Mouse (Mus musculus) leukemia stem cell, adult 10-12 weeks (primary cell): ENCODE measurements around the gene Pdpr. TPM values are rescaled to one million over a fixed set of nuclear protein-coding genes. Genes with fewer than 3 reads are reported as not detected.

Experiments
- polyA plus RNA-seq: library from polyadenylated mRNA; stranded (reverse); fragments of >175 nt; gene quantifications from 2 replicates; pipeline ENCODE4 v1.2.3, GENCODE M21; 2012; ENCODE audit warnings: low replicate concordance

Pdpr gene
- 4.6 and 9.3 TPM in 2 replicates for polyA plus RNA-seq

GRCm38 (mm10) chr8:111093865-111094718, at the start of gene Pdpr:
TSS of gene Pdpr (plus strand) at chr8:111094630.

GRCm38 (mm10) chr8:111056158-111056663, 38.2 kb upstream of the Pdpr start, which contains the start of gene Exosc6:
TSS of gene Exosc6 (plus strand) at chr8:111056339.

GRCm38 (mm10) chr8:111092326-111092725, 2.1 kb upstream of the Pdpr start, which contains the start of gene Clec18a:
TSS of gene Clec18a (minus strand) at chr8:111092426.

Other genes with a start within 250 kb of the Pdpr start
- 6.0 and 6.7 TPM in 2 replicates for gene Cog4, start 248.0 kb upstream of the Pdpr start, polyA plus RNA-seq
- 4.0 and 18.3 TPM in 2 replicates for gene Sf3b3, start 247.8 kb upstream of the Pdpr start, polyA plus RNA-seq
- 8.1 TPM in 2 replicates for gene Fuk, start 192.1 kb upstream of the Pdpr start, polyA plus RNA-seq
- gene St3gal2, start 174.7 kb upstream of the Pdpr start, polyA plus RNA-seq, result 38.0 and 53.6 TPM in 2 replicates
- 13.3 and 27.0 TPM in 2 replicates for gene Ddx19a, start 96.8 kb upstream of the Pdpr start, polyA plus RNA-seq
- 1.7 and 3.6 TPM in 2 replicates for gene Ddx19b, start 62.9 kb upstream of the Pdpr start, polyA plus RNA-seq
- 18.3 and 34.4 TPM in 2 replicates for gene Aars, start 61.5 kb upstream of the Pdpr start, polyA plus RNA-seq
- gene Exosc6, start 38.3 kb upstream of the Pdpr start, polyA plus RNA-seq, result 52.1 and 114 TPM in 2 replicates
- gene Clec18a, start 2.2 kb upstream of the Pdpr start, polyA plus RNA-seq, result not detected in 2 replicates
- gene Glg1, start 164.6 kb downstream of the Pdpr start, polyA plus RNA-seq, result 16.2 and 22.4 TPM in 2 replicates
- 2.0 and 7.6 TPM in 2 replicates for gene Rfwd3, start 205.6 kb downstream of the Pdpr start, polyA plus RNA-seq
- gene Mlkl, start 243.5 kb downstream of the Pdpr start, polyA plus RNA-seq, result 1.4 and 1.6 TPM in 2 replicates